Mouse (Mus musculus): ENCODE results near the gene Nfkb1. TPM values are rescaled to one million over a fixed set of nuclear protein-coding genes. Genes with fewer than 3 reads are reported as not detected.

Gene Nfkb1
- polyA plus RNA-seq, 1 experiment from 2014 or later, result 15.2 TPM

DNA sequence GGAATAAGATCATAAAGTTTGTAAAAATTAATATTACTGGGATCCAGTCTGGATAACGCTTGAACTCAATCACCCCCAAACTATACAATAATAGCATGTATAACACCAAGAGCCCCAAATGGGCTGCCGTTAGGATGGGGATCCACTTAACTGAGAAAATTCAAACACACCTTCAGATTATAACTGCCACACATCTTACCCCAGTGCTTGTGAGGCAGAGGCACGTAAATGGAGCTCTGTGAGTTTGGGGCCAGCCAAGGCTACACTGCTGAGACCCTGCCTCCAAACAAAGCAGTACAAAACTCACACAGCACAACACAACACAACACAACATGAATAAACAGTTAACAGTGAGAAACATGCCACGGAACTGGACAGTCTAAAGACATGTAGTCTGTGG is 35.2 kb downstream of the Nfkb1 start:
- no peak overlapping the region for H3K4me2 ChIP-seq (replicated peaks; ENCODE audit: low read depth)
- H3K9me3 ChIP-seq (ENCODE audit: control insufficient read depth), result no peaks in the 10 kb centered on the region
- H3K36me3 ChIP-seq (ENCODE audit: control insufficient read depth, insufficient read depth), result peaks cover 26% of the 10 kb centered on the region
- 98% methylated on average over 4 of the region's 4 CpGs for WGBS
- H3K4me3 ChIP-seq (ENCODE audit: low read depth, low read length), result no peak overlapping the region
- H3K4me1 ChIP-seq (replicated peaks; ENCODE audit: control insufficient read depth, insufficient read depth, low read length), result no peaks in the 10 kb centered on the region
- no peaks in the 10 kb centered on the region for H3K27me3 ChIP-seq (replicated peaks; ENCODE audit: control insufficient read depth, insufficient read depth, low read length)
- no peak overlapping the region for H3K9ac ChIP-seq (ENCODE audit: low read depth, low read length)
- no peak for ATAC-seq
- no peak for TF ChIP-seq CTCF (IDR thresholded peaks at IDR 0.05; ENCODE audit: low read depth)
- no peak overlapping the region for H3K27ac ChIP-seq (ENCODE audit: low read depth, low read length)

DNA sequence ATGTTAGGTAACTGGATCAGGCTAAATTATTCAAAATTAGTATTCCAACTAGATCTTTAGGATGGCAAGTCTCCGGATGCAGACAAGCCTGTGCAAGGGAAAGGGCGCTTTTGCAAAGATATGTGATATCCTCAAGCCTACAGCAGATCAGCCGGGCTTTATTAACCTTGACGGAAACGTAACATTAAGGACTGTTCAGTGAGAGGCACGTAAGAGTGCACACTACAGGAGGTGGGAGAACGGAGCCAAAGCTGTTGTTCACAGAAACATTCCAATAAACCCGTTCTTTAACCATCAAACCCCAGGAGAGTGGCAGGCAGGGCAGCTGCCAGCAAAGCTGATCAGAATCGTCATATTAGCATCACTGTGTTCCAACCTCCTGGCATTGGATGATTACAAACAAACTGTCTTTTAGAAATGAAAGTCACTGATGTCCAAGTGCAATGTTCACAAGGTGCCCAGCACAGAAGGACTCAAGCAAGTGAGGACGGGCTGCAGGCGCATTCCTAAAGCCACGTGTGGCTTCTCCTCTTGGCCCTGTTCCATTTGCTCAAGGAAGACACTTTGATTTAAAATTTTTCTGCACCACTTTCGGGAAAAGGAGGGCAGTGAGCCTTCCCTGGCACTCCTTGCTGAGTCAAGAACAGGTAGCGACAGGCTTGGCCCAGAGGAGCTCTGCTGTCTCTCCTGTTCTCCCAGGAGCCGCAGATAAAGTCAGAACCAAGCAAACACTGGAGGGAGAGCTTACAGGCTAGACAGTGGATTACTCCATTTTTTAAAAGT is 40.4 kb downstream of the Nfkb1 start:
- Histone ChIP-seq H3K9me3 (ENCODE audit: control insufficient read depth) (no peaks in the 10 kb centered on the region), H3K9ac (ENCODE audit: low read depth, low read length) (no peak overlapping the region), H3K27me3 (replicated peaks; ENCODE audit: control insufficient read depth, insufficient read depth, low read length) (no peaks in the 10 kb centered on the region), H3K4me3 (ENCODE audit: low read depth, low read length) (no peak overlapping the region), H3K36me3 (ENCODE audit: control insufficient read depth, insufficient read depth) (peaks cover 39% of the 10 kb centered on the region), H3K27ac (ENCODE audit: low read depth, low read length) (no peak overlapping the region), H3K4me2 (replicated peaks; ENCODE audit: low read depth) (no peak overlapping the region), H3K4me1 (replicated peaks; ENCODE audit: control insufficient read depth, insufficient read depth, low read length) (no peaks in the 10 kb centered on the region)
- no peak for TF ChIP-seq CTCF (IDR thresholded peaks at IDR 0.05; ENCODE audit: low read depth)
- 88% methylated on average over 15 of the region's 15 CpGs for WGBS
- ATAC-seq, result no peak

DNA sequence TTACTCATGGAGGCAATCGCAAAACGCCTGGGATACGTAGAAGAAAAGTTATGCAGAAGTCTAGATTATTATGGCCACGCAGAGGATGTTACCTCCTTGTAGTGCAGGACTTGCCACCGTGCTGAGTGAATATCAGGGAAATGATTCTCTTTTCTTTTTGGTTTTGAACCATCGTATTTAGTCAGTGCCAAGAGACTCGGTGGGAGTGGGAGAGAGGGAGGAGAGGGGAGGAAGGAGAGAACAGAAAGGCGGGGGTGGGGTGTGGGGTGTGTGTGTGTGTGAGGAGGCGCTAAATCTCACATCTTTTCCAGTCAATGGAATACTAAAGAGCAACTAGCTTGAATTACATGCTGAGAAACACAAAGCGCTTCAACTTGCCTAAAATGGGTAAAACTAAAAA is 41.5 kb downstream of the Nfkb1 start:
- no peaks in the 10 kb centered on the region for H3K27me3 ChIP-seq (replicated peaks; ENCODE audit: control insufficient read depth, insufficient read depth, low read length)
- H3K4me3 ChIP-seq (ENCODE audit: low read depth, low read length), result no peak overlapping the region
- 89% methylated on average over 10 of the region's 10 CpGs for WGBS
- H3K9me3 ChIP-seq (ENCODE audit: control insufficient read depth), result no peaks in the 10 kb centered on the region
- no peaks in the 10 kb centered on the region for H3K4me1 ChIP-seq (replicated peaks; ENCODE audit: control insufficient read depth, insufficient read depth, low read length)
- TF ChIP-seq CTCF (IDR thresholded peaks at IDR 0.05; ENCODE audit: low read depth), result no peak
- no peak overlapping the region for H3K4me2 ChIP-seq (replicated peaks; ENCODE audit: low read depth)
- ATAC-seq, result no peak
- no peak overlapping the region for H3K9ac ChIP-seq (ENCODE audit: low read depth, low read length)
- no peak overlapping the region for H3K27ac ChIP-seq (ENCODE audit: low read depth, low read length)
- peaks cover 36% of the 10 kb centered on the region for H3K36me3 ChIP-seq (ENCODE audit: control insufficient read depth, insufficient read depth)

DNA sequence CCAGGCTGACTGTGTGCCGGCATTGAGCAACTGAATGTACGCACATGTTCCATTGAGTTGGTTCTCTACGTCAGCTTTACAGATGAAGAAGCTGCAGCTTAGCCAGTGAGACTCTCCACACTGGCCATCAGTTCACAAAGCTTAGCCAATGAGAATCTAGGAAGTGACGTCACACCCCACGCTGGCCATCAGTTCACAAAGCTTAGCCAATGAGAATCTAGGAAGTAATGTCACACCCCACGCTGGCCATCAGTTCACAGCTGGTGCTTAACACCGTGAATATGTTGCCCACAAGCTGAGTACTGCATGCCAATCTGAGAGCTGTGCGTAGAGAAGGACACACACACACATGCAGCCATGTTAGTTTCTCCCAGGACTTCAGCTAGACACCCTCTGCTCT is 42.8 kb downstream of the Nfkb1 start:
- Histone ChIP-seq H3K27me3 (replicated peaks; ENCODE audit: control insufficient read depth, insufficient read depth, low read length) (no peaks in the 10 kb centered on the region), H3K4me3 (ENCODE audit: low read depth, low read length) (no peak overlapping the region), H3K4me2 (replicated peaks; ENCODE audit: low read depth) (no peak overlapping the region), H3K9me3 (ENCODE audit: control insufficient read depth) (no peaks in the 10 kb centered on the region), H3K27ac (ENCODE audit: low read depth, low read length) (no peak overlapping the region), H3K4me1 (replicated peaks; ENCODE audit: control insufficient read depth, insufficient read depth, low read length) (no peaks in the 10 kb centered on the region), H3K9ac (ENCODE audit: low read depth, low read length) (no peak overlapping the region), H3K36me3 (ENCODE audit: control insufficient read depth, insufficient read depth) (peaks cover 32% of the 10 kb centered on the region)
- no peak for ATAC-seq
- TF ChIP-seq CTCF (IDR thresholded peaks at IDR 0.05; ENCODE audit: low read depth), result no peak
- 91% methylated on average over 8 of the region's 8 CpGs for WGBS

GRCm38 (mm10) chr3:135646622-135647021 is 44.7 kb downstream of the Nfkb1 start:
- H3K36me3 ChIP-seq (ENCODE audit: control insufficient read depth, insufficient read depth), result peaks cover 26% of the 10 kb centered on the region
- H3K27ac ChIP-seq (ENCODE audit: low read depth, low read length), result no peak overlapping the region
- TF ChIP-seq CTCF (IDR thresholded peaks at IDR 0.05; ENCODE audit: low read depth), result no peak
- ATAC-seq, result no peak
- H3K4me3 ChIP-seq (ENCODE audit: low read depth, low read length), result no peak overlapping the region
- no peak overlapping the region for H3K9ac ChIP-seq (ENCODE audit: low read depth, low read length)
- H3K9me3 ChIP-seq (ENCODE audit: control insufficient read depth), result no peaks in the 10 kb centered on the region
- no peaks in the 10 kb centered on the region for H3K27me3 ChIP-seq (replicated peaks; ENCODE audit: control insufficient read depth, insufficient read depth, low read length)
- H3K4me2 ChIP-seq (replicated peaks; ENCODE audit: low read depth), result no peak overlapping the region
- 100% methylated on average over 1 of the region's 1 CpGs for WGBS
- no peaks in the 10 kb centered on the region for H3K4me1 ChIP-seq (replicated peaks; ENCODE audit: control insufficient read depth, insufficient read depth, low read length)

- Histone ChIP-seq H3K9ac (ENCODE audit: low read depth, low read length) (no peak overlapping the region), H3K4me1 (replicated peaks; ENCODE audit: control insufficient read depth, insufficient read depth, low read length) (no peaks in the 10 kb centered on the region; the same call in 1 of the 2 replicates), H3K4me3 (ENCODE audit: low read depth, low read length) (no peak overlapping the region), H3K36me3 (ENCODE audit: control insufficient read depth, insufficient read depth) (peaks cover 19% of the 10 kb centered on the region), H3K4me2 (replicated peaks; ENCODE audit: low read depth) (no peak overlapping the region), H3K27ac (ENCODE audit: low read depth, low read length) (no peak overlapping the region), H3K9me3 (ENCODE audit: control insufficient read depth) (no peaks in the 10 kb centered on the region), H3K27me3 (replicated peaks; ENCODE audit: control insufficient read depth, insufficient read depth, low read length) (no peaks in the 10 kb centered on the region)
- WGBS, result 99% methylated on average over 3 of the region's 3 CpGs
- no peak for TF ChIP-seq CTCF (IDR thresholded peaks at IDR 0.05; ENCODE audit: low read depth)
- no peak for ATAC-seq
Measured at GRCm38 (mm10) chr3:135644971-135645370, 46.4 kb downstream of the Nfkb1 start.
